Comparison of ENCODE assay signal across 8 mouse cellular contexts in the genomic region with DNA sequence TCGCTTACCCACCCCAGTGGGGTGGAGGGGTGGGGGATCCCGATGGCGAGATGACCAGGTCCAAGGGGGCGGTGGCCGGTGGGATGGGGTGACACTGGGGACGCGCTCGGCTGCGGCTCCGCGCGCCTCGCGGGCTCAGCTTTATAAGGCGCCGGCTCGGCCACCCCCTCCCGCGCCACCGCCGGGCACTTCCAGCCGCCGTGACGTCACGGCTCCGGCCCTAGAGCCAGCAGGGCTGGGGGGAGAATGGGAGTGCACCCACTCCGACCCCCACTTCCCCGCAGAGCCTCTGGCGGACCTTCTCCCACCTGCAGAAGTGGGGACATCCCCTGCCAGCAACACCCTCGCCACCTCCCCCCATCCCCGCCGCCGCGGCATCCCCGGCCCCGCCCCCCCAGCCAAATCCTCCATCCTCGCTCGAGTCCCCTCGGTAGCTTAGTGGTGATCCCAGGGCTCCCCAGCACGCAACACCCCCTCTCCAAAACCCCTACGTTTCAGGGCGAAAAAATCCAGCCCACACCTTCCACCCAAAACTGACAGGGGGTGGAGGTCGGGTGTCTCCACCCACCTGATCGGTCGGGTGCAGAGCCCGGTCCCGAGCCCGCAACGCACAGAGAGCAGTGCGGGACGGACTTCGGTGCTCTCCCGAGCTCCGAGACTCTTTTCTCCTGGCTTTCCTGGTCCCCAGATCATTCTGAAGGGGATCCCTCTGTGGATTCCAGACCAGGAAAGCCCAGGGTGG. TPM values are rescaled to one million over a fixed set of nuclear protein-coding genes. Genes with fewer than 3 reads are reported as not detected.
DNase-seq lines count a peak whose midpoint lies in the region; ATAC-seq and TF ChIP-seq lines count a peak whose summit lies in the region.

No protein-coding gene starts in this region.

- no peak for TF ChIP-seq CTCF in lung, embryonic 14.5 days (IDR thresholded peaks at IDR 0.05; ENCODE audit: low read depth)
- no peak for TF ChIP-seq CTCF in kidney, postnatal 0 days (IDR thresholded peaks at IDR 0.05; ENCODE audit: low read depth)
- no peak for TF ChIP-seq CTCF in midbrain, postnatal 0 days (IDR thresholded peaks at IDR 0.05)

- under 1% methylated on average over 53 of the region's 54 CpGs for WGBS in lung, embryonic 14.5 days
- WGBS in forebrain, embryonic 10.5 days, result under 1% methylated on average over 54 of the region's 54 CpGs
- WGBS in kidney, postnatal 0 days, result under 1% methylated on average over 49 of the region's 54 CpGs
- 0% methylated on average over 43 of the region's 54 CpGs for WGBS in midbrain, postnatal 0 days

- no peak overlapping the region for H3K27ac ChIP-seq in lung, embryonic 14.5 days (ENCODE audit: low read depth)
- peak overlapping the region; percentile 72 for H3K27ac ChIP-seq in forebrain, embryonic 10.5 days
- no peak overlapping the region for H3K27ac ChIP-seq in kidney, postnatal 0 days
- H3K27ac ChIP-seq in midbrain, postnatal 0 days (ENCODE audit: low read depth, low read length), result no peak overlapping the region

- H3K9me3 ChIP-seq in lung, embryonic 14.5 days (ENCODE audit: low read depth, low read length), result no peaks in the 10 kb centered on the region
- H3K9me3 ChIP-seq in forebrain, embryonic 10.5 days, result no peaks in the 10 kb centered on the region
- no peaks in the 10 kb centered on the region for H3K9me3 ChIP-seq in kidney, postnatal 0 days (replicated peaks; ENCODE audit: low read length)
- no peaks in the 10 kb centered on the region for H3K9me3 ChIP-seq in midbrain, postnatal 0 days (ENCODE audit: low read length)

- 0 out of 2 replicates have a peak, but pooled peaks cover 3% of the 10 kb centered on the region for H3K4me1 ChIP-seq in lung, embryonic 14.5 days (ENCODE audit: insufficient read depth)
- peaks cover 30% of the 10 kb centered on the region for H3K4me1 ChIP-seq in forebrain, embryonic 10.5 days
- H3K4me1 ChIP-seq in kidney, postnatal 0 days (replicated peaks; ENCODE audit: insufficient read depth, low read length), result peaks cover 15% of the 10 kb centered on the region; the same call in 1 of the 2 replicates
- H3K4me1 ChIP-seq in midbrain, postnatal 0 days (ENCODE audit: insufficient read depth, low read length), result peaks cover 12% of the 10 kb centered on the region; the same call in 1 of the 2 replicates

- ATAC-seq in lung, embryonic 14.5 days (ENCODE audit: insufficient read depth), result peak; percentile 21; the same call in 1 of the 2 replicates
- peak; percentile 34 for ATAC-seq in kidney, postnatal 0 days (replicated peaks; ENCODE audit: low FRiP score, low read depth)
- ATAC-seq in midbrain, postnatal 0 days (ENCODE audit: low FRiP score), result peak; percentile 52

- peaks cover 46% of the 10 kb centered on the region for H3K27me3 ChIP-seq in lung, embryonic 14.5 days (ENCODE audit: insufficient read depth, low read length)
- peaks cover 76% of the 10 kb centered on the region for H3K27me3 ChIP-seq in forebrain, embryonic 10.5 days (ENCODE audit: poor library complexity, severe bottlenecking)
- peaks cover 37% of the 10 kb centered on the region for H3K27me3 ChIP-seq in kidney, postnatal 0 days (ENCODE audit: insufficient read depth, low read length)
- H3K27me3 ChIP-seq in midbrain, postnatal 0 days (ENCODE audit: insufficient read depth, low read length), result no peaks in the 10 kb centered on the region

- H3K9ac ChIP-seq in lung, embryonic 14.5 days, result peak overlapping the region; percentile 42
- peak overlapping the region; percentile 37 for H3K9ac ChIP-seq in kidney, postnatal 0 days (ENCODE audit: low read depth, low read length)
- H3K9ac ChIP-seq in midbrain, postnatal 0 days (replicated peaks; ENCODE audit: low read length, poor library complexity, severe bottlenecking), result peak overlapping the region; percentile 75

- H3K4me2 ChIP-seq in lung, embryonic 14.5 days, result peak overlapping the region; percentile 86
- peak overlapping the region; percentile 97 for H3K4me2 ChIP-seq in kidney, postnatal 0 days (ENCODE audit: low read length)
- H3K4me2 ChIP-seq in midbrain, postnatal 0 days (ENCODE audit: low read depth, low read length, poor library complexity, severe bottlenecking), result peak overlapping the region; percentile 88

- no peaks in the 10 kb centered on the region for H3K36me3 ChIP-seq in lung, embryonic 14.5 days (ENCODE audit: insufficient read depth)
- no peaks in the 10 kb centered on the region for H3K36me3 ChIP-seq in forebrain, embryonic 10.5 days (replicated peaks)
- H3K36me3 ChIP-seq in kidney, postnatal 0 days (ENCODE audit: insufficient read depth, low read length), result no peaks in the 10 kb centered on the region
- no peaks in the 10 kb centered on the region for H3K36me3 ChIP-seq in midbrain, postnatal 0 days (ENCODE audit: insufficient read depth, low read length)

- peak; percentile 23 to 61 for DNase-seq in adrenal gland, adult (ENCODE audit: inconsistent age in 2 of 2, low spot score in 1 of 2)
- no peak for DNase-seq in adrenal gland, adult 8-10 months
- peak; percentile 47 for DNase-seq in lung, embryonic 14.5 days
- no peak for DNase-seq in lung, adult 18-20 months
- peak; percentile 30 for DNase-seq in forebrain, embryonic 10.5 days (ENCODE audit: extremely low spot score, low spot score)
- DNase-seq in kidney, postnatal 0 days (ENCODE audit: low spot score), result no peak
- DNase-seq in midbrain, postnatal 0 days (ENCODE audit: low spot score), result peak; percentile 51
- no peak for DNase-seq in spleen, postnatal 4 days (ENCODE audit: low spot score in 2 of 2)

- H3K4me3 ChIP-seq in lung, embryonic 14.5 days (ENCODE audit: low read depth, low read length), result peak overlapping the region; percentile 47
- H3K4me3 ChIP-seq in forebrain, embryonic 10.5 days, result peak overlapping the region; percentile 71
- H3K4me3 ChIP-seq in kidney, postnatal 0 days (replicated peaks; ENCODE audit: low read depth, low read length), result peak overlapping the region; percentile 45
- peak overlapping the region; percentile 61 for H3K4me3 ChIP-seq in midbrain, postnatal 0 days (ENCODE audit: low read depth, low read length)

RNA-seq across cellular contexts. Expression of gene Olfm2, which starts 19.1 kb away (rescaled TPM):
- total RNA-seq in adrenal gland, adult 8-10 months (2022), result 1 to 10 TPM in 1 of 4 experiments, under 1 TPM in 3; 0.42 to 1.1 (median 0.71) TPM
- 1.2 and 1.7 TPM in 2 replicates for polyA plus RNA-seq in lung, embryonic 14.5 days (2014; fragmentation: Nextera tagmentation; extraction: Ambion mirVana)
- 10.4 and 14.0 TPM in 2 replicates for polyA plus RNA-seq in forebrain, embryonic 10.5 days (2016; fragmentation: Nextera tagmentation; extraction: Ambion mirVana)
- polyA plus RNA-seq in kidney, postnatal 0 days (2015; fragmentation: Nextera tagmentation; extraction: Ambion mirVana), result 3.4 and 3.6 TPM in 2 replicates
- total RNA-seq in midbrain, postnatal 0 days (2014; rRNA removed), result 301 and 342 TPM in 2 replicates
- 245 and 273 TPM in 2 replicates for polyA plus RNA-seq in midbrain, postnatal 0 days (2015; fragmentation: Nextera tagmentation; extraction: Ambion mirVana)

Comparison
In these comparisons a context has a peak if more than half of its experiments do, and no peak if none do; other contexts are left out.
1. DNase-seq: peak in adrenal gland, adult (2 of 2), lung, embryonic 14.5 days (single experiment), forebrain, embryonic 10.5 days (single experiment) and midbrain, postnatal 0 days (single experiment); none in adrenal gland, adult 8-10 months (single experiment), lung, adult 18-20 months (0 of 2), kidney, postnatal 0 days (single experiment) and spleen, postnatal 4 days (0 of 2).
2. RNA of gene Olfm2, which starts 19.1 kb away (polyA plus RNA-seq): 245 to 273 TPM in midbrain, postnatal 0 days; 10.4 to 14.0 TPM in forebrain, embryonic 10.5 days, 3.4 to 3.6 TPM in kidney, postnatal 0 days and 1.2 to 1.7 TPM in lung, embryonic 14.5 days; every median in the first group is over 10 times any median in the second.
3. Peak in every context shown above with its lines, with median percentiles within 50 percentile points of each other: ATAC-seq, H3K4me2 ChIP-seq, H3K4me3 ChIP-seq and H3K9ac ChIP-seq.